Mouse (Mus musculus) c-Kit-positive CD71-positive TER-119-negative erythroid progenitor cells, embryonic 14.5 days (primary cell): ENCODE data around the gene Fam163b.

Source experiments
- DNase-seq: peaks from one replicate; pipeline ENCODE4 v3.0.0-alpha.2; 2013; ENCODE audit warnings: low read depth

The Fam163b gene

DNA sequence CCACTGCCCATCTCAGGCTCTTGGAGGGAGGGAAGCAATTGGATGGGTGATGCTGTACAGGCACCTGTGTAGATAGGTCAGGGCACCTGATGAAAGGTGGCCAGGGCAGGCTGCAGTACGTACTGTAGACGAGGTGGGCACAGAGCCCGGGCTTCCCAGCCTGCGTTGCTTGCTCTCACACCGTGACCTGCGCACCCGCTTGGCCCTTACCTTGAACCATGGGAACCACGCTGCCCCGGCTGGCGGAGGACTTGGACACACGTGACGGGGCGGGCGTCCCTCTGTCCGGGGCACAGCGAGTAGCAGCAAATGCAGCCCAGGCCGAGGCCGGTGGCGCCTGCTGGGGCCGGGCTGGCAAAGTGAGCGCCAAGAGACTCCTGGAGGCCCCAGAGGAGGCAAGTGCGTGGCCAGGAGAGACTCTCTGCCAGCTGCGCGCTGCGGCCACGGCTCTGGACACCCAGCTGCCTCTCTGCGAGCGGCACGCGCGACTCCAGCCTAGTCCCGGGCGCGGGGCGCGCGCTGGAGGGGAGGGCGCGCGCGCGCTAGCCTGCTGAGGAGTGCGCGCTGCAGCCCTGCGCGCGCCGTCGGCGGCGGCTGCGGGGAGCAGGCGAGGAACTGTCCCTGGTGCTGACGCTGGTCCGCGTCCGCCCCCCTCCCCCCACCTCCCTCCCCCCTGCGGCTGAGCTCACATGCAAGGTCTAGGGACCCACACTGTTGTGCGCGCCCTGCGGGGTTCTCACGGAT, at the start of gene Fam163b:
TSS of gene Fam163b (minus strand) at position 542 of the 744 bp plus-strand sequence.
- DNase-seq: no peak

DNA sequence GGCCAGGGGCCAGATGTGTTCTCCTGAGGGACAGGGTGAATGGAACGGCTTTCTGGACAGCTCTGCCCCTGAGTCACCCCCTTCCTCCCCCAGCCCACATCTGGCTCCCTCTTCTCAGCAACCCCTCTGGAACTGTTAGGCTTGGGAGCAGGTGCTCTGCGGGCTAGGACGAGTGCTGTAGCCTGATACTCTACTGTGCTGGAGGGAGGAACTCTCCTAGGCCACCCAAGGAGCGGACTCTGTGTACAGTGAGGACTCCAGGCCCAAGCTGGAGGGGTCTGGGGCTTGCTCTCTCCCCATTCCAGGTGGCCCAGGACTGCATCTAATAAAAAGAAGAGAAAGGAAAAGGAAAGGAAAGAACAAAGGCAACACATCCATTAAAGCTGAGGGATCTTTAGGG, 47.7 kb upstream of the Fam163b start:
- DNase-seq: no peak

DNA sequence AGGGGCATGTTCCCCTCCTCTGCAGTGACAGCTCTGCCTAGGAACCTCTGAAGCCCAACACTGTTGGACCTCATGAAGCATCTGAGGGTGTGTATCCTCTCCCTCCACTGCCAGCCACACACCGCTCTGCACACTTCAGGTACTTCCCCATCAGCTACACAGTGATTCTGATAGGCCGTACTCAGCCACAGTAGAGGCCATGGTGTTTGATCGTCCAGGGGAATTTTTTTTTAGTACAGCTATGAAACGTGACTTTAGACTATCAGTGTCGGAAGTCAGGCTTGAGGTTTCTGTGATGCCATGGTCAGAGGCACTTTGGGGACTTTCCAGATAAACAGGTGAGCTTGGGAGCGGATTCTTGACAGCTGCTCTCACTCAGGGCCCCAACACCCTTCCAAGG, 45.2 kb upstream of the Fam163b start:
- no peak for DNase-seq

DNA sequence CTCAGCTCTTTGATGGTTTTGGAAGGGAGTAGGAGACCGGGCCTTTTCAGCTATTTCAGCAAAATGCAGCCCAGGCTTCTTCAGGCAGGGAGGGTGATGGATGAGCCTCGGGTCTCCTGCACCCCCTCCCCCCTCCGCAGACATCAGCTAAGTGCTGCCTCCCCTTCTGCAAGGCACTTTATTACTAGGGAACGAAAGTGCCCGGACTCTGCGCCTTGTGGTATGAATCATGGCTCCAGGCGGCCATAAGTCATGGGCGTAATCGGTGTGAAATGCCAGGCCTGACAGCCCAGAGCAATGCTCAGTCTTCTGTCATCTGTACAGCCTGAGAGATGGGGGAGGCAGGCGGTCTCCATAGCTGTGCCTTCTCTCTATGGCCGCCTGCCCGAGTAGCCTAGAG, 41.4 kb upstream of the Fam163b start:
- no peak for DNase-seq

DNA sequence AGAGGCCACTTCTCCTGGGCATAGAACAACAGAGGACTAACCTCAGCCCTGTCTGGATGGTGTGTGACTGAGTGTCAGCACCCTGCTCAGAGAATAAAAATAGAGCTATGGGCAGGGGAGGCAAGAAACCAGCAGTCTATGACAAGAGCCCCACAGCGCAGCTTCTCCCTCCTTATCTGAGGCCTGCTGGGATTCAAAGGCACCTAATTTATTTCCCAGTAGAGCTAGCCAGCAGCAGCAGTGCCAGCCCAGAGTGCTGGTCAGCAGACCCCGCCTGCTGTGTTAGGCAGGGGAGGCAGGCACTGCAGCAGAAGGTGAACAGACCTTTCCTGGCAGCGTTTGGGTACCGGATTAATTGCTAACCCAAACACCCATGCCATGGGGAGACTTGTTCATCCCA, 39.6 kb upstream of the Fam163b start:
- no peak for DNase-seq

DNA sequence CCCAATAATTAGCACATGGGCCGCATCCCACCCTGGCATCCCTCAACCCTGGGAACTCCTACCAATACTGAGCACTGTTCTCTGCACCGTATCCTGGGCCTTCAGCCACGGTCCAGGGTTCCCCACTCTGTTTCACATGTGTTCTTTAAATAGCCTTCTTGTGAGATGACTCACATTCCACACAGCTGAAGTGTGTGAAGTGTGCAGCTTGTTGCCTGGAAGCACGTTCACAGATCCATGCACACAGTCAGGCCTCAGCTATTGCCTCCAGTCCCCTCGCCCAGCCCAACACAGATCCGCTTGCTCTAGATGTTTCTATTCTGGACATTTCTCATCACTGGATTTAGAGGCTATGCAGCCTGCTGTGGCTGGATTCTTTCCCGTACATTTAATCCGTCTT, 36.8 kb upstream of the Fam163b start:
- DNase-seq: no peak

DNA sequence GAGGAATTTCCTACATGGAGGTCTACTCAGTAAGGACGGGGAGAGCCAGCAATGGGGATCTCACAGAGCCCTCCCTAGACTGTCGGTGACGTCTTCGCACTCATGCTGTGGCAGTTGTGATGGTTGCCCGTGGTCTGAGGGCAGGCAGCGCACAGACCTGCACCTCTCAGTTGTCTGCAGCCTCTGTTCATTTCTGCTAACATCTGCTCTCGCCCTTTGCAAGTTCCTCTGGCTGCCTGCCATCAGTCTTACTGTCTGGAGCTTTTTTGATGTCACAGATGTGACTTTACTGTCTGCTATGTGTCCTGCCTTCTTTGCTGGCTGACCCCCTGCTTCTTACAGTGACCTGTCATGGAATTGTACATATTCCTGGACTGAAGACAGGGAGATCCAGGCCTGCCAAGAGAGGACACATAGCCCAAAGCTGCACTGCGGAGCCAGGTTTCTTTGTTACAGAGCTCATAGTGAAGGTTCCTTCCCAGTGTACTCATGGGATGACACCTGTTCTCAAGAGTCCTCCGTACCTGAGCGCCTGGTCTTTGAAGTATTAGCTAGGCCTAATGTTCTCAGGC, 33.5 kb upstream of the Fam163b start:
- DNase-seq: no peak

DNA sequence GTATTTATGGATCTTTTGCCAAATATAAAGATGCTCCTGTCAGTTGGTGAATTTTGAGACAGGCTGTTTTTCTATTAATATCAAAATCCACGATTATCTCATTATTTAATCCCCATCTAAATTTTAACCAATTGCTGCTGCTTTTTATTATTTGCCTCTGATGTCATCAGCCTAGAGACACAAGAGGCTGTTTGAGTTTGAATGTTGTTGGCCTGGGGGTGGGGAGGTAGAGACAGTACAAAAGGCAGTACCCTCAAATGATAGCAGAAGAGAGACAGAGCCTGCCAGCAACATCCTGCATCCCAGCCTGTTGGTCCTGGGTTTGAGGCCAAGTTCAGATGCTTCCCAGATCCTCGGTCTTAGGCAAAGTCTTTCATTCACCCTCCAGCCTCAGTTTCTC, 32.0 kb upstream of the Fam163b start:
- DNase-seq: no peak

DNA sequence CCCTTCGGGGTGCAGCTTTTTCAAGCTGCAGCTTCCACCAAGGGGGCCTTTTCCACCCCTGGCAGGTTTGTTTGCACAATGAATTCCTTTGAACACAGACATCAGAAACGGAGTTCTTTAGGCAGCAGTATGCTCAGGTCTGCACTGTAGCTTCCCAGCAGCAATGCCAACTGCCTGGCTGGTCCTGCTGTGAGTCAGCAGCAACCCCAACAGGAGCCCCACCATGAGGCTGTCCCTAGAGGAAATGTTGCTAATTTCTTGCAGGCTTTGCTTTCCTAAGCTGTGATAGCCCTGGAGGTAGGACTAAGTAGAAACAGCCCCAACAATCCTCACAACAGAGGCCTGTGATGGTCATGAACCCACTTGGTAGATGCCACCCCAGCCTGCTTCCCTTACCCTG, 24.7 kb upstream of the Fam163b start:
- no peak for DNase-seq

DNA sequence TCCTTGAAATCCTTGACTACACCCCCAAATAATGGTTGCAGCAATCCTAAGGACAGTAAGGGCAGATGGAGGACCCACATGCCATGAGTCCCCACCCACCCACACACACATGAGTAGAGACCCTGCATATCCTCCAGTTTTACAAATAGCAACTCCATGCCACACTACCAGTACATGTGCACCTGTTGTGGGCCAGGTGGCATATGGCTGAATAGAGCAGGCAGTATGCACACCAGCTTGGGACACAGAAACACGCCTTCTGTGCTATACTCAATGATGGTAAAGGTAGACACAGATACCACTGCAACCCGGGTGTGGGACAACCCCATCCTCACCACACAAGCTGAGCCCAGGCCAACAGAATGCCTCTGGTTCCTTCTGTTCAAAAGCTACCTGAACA, 23.8 kb upstream of the Fam163b start:
- no peak for DNase-seq

DNA sequence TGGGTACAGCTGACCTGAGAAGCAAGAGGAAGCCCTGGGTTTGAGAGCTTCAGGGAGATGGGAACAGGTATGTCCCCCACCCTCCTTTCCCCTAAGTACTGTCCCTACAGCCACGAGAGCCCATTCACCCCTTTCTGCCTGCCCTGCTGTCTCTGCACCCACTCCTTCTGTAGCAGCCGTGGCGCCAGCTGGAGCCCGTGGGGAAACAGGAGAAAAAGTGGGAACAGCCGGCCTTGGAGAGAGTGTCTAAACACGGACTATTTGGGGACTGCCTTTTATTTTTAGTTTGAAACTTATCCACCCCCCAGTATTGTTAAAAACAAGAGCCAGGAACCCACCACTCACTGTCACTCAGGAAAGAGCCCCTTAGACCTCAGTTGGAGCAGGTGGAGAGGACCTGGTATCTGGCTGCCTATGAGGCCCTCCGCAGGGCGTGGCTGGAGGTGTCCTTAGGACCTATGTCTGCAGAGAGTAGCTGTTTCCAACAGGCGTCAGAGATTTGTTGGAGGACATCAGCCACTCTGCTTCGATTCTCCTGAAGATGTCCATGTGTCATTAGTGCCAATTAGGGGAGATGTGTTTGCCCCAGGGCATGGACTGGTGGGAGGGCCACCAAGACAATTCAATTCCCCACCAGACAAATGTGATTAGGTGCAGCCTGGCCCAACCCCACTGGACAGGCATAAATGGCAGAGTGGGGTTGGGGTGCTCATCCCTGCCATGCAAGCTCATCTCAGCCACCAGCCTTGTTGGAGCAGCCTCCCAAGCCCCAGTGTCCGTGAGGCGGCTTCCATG, 22.7 kb upstream of the Fam163b start, which contains the start of gene Dbh:
TSS of gene Dbh (plus strand) at position 438 of the 795 bp plus-strand sequence.
- DNase-seq: no peak

DNA sequence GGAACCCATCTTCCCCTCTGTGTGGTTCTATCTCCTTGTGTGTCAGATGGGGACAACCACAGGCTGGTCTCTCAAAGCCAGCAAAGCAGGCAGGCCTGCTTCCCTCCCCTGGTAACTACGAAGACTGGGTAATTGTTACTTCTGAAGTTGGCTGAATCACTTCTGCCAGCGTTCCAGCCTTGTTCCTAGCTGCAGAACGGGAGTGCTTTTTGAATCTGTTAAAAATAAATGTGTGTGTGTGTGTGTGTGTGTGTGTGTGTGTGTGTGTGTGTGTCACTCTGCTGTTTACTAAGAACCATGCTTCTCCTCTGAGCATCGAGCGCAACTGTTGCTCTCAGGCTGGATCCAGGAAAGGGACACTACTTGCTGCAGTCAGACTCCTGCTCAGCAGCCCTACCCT, 21.6 kb upstream of the Fam163b start:
- DNase-seq: no peak

DNA sequence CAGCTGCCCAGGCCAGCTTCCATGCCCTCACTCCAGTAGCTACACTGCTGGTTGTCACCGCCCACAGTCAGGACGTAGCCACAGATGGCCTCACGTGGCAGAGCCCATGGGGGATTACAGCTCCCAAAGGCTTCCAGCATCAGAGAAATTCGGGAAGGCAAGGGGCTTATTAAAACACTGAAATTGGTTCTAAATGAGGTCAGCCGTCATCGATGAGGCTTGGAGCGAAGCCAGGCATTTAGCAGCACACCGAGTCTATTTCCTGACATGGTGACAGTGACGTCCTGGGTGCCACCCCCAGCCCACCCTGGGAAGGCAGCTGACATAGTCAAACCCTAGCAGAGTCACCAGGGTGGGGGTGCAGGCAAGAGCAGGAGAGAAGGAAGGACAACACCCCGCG, 20.4 kb upstream of the Fam163b start:
- DNase-seq: no peak

DNA sequence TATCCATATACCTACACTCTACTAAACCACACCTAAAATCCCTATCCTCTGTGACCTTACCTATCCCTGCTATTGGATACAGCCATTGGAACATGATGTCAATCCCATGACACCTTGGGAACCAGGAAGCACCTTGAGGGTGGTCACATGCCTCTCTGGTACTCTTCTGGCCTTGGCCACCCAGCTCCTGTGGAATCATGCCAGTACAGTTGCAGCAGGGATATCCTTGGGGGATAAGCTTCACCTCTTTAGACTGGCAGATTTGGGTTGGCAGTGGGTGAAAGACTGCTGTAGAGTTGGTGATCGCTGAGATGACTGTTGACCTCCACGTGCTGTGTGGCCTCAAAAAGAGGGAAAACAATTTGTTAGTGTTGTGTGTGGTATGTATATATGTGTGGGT, 19.2 kb upstream of the Fam163b start:
- DNase-seq: no peak

DNA sequence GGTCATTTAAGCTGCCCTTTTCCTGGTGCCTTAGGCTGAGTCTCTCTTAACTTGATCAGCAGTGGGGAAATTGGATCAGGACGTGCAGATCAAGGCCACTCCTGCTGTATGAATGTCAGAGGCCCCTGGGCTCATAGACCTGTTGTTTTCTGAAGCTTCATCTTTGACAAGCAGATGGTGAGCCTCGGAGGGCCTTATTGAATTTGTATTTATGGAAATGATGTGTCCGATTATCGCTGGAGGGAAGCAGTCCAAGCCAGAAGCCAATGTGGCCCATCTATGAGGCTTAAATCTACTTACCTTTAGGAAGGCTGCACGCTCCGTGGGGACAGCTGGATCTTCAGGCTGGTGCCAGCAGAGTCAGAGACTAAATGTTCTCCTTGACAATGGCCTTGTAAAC, 14.3 kb upstream of the Fam163b start:
- no peak for DNase-seq

DNA sequence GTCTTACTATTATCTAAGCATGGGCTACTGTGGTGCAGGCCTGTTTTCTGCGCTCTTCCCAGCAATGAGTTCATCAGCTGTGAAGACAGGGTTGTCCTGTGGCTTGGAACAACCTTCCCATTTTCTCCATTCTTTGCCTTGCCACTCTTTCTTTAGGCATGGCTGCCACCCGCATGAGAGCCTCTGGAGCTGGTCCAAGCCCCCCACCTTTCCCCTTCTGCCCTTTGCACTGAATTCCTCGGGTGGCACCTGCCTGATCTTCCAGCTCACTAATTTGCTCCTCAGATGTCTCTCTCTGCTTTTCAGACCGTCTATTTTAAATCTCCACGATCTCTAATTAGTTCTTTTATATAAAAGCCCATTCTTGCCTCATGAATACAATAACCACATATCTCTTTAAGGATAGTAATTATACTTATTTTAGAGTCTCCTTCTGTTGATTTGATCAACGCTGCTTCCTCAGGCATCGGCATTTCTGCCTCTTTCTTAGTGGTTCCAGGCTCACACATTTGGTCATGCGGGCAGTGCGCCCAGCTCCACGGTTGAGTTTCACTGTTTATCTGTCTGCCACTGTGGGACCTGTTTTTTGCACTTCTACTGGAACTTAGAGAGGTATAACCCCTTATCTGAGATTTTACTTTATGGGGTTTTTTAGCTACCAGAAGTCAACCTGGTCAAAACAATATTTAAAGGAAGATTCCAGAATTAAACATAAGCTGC, 12.3 kb upstream of the Fam163b start:
- no peak for DNase-seq

DNA sequence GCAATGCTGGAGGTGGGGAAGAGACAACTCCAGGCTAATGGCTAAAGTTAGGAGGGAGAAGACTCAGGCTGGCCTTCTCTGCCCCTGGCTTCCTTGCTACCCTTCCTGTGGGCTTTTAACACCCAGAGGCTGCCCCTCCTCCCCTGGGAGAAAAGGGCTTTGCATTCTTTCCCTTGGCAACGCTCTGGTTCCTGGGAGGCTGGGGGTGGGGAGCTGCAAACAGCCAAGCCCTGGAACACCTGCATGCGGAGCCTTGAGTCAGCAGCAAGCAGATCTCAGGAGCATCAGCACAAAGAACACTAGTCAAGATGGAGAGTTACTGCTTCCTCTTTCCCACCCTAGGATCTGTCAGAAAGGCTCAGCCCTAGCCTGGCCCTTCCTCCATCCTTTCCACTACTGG, 7.2 kb upstream of the Fam163b start:
- no peak for DNase-seq

DNA sequence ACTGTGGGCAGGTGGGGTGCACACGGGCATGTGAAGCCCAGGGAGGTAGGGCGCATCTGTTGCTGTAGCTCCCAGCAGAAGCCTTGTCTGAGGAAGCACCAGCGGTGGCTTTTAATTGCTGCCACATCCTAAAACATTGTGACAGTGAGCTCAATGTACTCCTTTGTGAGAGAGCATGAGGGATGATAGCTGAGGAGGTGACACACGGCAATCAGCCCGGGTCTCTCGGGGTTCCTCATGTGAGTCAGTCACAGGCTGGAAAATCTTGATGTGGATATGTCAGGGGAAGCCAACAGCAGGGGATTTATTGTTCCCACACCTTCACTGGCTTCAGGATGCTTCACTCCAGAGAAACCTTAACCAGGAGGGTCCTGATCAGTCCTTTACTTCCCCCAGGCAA, 4.5 kb upstream of the Fam163b start:
- DNase-seq: no peak

DNA sequence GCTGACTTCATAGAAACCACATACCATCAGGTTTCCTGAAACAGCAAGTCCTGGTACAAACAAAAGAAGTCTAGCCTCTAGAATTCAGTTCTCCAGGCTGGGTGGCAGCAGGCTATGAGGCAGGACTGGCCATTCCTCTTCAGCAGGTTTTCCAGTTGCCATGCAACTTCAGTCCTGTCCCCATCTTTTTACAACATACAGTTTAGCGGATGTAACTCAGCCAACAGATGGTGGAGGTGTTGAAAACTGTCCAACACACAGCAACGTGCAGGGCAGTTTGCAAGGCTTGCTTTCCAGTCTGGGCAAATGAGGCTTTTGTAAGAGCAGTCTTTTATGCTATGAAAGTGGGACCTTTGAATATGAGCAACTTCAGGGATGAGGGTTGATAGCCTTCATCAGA, 2.7 kb upstream of the Fam163b start:
- DNase-seq: no peak

DNA sequence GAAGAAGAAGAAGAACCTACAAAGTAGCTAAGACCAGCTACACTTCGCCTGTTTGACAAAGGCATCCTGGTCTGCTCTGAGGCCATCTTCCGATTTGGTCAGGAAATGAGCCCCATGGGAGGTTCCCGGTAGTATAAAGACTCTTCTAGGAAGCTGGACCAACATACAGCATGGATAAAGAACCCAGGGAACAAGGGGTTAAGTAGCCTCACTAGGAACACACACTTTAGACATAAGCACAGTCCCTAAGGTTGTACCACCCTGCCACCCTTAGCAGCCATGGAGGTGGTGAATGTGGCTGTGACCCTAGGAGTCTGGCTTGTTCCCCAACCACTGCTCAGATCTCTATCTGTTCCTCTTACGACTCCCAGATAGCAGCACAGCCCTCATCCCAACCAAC, 3.9 kb downstream of the Fam163b start:
- DNase-seq: no peak

DNA sequence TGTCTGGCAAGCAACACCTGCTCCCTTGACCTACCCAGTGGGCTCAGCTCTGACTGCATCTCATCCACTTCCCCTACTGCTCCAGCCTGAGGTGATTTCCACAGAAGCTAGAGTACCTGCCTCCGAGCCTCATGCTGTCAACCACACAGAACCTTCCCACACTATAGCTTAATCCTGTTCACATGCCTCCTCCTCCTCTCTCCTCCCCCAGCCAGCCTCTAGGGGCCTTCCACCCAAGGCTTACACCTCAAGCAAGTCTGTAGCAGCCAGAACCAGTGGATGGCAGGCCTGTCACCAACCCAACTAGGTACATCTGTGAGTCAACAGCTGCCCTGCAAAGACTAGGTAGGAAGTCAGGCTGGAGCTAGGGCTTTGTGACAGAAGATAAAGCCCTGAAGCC, 5.5 kb downstream of the Fam163b start:
- DNase-seq: no peak

DNA sequence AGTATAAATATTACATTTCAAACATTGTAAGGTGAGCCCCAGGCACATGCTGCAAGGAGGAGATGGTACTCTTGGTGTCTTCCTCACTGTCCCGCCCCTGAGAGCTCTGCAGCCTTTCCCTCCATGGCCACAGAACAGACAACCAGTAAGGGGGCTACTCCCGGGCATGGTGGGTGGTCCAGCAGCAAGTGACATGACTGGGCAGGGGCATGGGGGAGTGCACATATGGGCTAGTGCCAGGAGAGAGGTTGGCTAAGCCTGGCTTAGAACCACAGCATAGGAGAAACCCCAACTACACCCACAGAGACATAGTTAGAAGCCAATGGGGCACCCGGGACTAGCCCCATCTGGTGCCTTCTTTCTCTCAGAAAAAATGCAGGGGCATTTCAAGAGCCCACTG, 6.0 kb downstream of the Fam163b start:
- no peak for DNase-seq

DNA sequence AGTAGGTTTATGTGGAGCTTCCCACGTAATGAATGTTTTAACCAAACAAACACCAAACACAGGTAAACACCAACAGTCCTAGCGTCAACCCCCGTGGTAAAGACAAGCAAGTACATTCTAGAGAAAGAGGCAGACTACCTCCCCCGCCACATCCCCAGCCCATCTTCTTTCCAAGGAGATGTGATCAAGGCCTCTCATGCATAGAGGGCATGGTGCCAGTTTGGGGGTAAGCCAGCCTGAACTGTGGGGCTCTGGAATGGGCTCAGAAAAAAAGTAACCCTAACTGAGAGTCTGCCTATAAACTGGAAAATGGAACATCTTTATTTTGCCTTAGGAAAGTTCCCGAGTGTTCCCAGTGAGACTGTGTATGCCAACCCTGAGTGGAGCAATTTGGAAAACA, 6.4 kb downstream of the Fam163b start:
- no peak for DNase-seq
